Mouse (Mus musculus): ENCODE measurements around the gene Cdc20b.

DNA sequence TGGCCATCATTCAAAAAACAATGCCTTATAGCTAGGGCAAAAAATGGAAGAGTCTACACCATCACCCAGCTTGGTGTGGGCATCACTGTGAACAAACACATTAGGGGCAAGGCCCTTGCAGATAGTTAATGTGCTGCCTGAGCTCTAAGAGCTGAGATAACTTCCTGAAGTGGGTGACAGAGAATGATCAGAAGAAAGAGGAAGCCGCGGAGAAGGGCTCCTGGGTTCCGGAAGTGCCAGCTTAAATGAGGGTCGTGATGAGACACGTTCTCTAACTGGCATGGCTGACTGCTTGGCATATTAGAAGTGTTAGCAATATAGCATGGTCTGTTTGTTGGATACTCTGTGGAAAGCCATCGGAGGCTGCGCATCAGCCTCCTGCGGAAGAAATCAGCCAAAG lies 19.3 kb downstream of the Cdc20b start:
- TF ChIP-seq POLR2A (IDR thresholded peaks at IDR 0.05; ENCODE audit: insufficient read depth, low read depth, low read length) (no peak), CTCF (IDR thresholded peaks at IDR 0.05; ENCODE audit: insufficient read depth, low read depth, low read length) (no peak)

Measured in olfactory bulb, adult 2 months (tissue).